Mouse (Mus musculus) cerebellum, adult 8-10 months (tissue): Measurements from ENCODE around the gene Tsfm.
A peak's percentile ranks its signal among the peaks of the same experiment; 100 is the strongest.

Experiments used
- DNase-seq: peaks from one replicate; pipeline ENCODE4 v3.0.0; 2022

Gene Tsfm

DNA sequence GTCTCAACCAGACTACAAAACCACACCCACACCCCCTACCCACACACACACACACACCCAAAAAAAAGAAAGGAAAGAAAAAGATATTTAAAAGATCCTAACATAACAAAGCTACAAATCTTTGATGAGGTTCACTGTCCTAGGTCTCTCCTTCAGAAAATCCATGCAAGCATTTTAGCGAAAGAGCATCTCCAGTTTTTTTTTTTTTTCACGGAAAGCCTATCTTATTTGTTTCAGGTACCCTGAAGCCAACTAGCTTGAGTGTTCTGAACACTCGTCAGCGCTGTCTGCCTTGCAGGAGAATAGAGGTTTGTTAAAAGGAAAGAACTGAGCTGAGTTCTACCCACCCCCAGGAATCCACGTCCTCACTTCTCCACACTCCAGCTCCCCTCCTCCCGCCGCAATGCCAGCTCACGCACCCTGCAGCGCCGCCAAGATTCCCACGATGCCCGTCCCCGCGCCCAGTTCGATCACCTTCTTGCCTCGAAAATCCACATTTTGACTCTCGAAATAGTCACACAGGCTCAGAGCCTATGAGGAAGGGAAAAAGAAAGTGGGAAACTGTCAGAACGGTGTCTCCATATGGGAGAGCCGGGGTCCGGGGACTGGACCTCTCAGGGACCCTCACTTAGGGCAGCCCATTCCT, 10.1 kb upstream of the Tsfm start:
- DNase-seq, result peak; percentile 42

DNA sequence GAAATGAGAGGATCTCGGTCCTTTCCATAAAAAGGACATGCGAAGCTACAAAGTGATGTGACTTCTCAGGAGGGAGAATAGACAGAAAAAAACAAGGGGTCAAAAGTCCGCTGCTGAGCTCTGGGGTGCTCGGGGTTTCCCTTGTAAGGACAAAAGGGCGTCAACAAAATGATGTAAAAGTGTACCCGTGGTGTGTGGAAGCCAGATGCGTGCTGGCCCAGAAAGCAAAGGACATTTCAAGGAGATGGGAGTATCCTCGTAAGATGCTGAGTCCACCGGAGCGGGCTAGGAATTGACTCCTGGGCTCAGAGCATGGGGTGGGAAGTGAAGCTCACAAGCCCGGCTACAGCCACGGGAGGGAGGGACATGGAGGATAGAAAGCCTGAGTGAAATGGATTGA, 7.0 kb upstream of the Tsfm start:
- no peak for DNase-seq

DNA sequence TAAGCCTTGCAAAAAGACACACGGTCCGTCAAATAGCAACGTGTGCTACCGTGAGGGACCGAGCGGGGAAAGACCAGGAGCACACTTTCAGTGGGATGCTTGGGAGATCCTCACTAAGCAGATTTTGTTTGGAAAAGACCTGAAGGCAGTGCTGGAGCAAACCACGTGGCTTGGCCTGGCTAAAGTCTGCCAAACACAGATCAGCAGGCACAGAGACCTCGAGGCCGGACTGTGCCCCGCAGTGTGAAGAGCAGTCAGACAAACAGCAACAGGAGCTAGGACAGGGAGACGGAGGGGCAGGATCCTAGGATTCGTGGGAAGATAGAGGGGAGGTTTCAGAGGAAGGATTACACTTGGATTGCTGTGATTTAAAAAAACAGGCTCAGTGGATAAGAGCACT, 5.6 kb upstream of the Tsfm start:
- no peak for DNase-seq

DNA sequence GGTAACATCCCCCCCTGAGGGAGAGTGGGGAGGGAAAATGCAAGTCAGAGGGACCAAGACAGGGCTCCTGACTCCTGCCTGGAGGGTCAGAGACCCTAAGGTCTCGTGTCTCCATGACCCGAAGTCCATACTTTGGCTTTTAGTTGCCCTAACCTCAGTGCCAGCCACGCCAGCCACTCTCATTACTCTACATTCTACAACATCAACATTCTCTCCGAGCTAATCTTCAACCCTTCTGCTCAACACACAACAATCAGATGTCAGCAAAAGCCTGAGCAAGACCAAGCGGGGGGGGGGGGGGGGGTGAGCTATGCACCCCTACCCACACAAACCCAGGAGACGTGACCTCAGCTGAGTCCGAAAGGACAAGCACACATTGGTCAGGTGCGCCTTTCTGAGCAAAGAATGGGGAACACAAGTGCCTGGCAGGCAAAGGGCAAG, 2.7 kb upstream of the Tsfm start:
- no peak for DNase-seq

DNA sequence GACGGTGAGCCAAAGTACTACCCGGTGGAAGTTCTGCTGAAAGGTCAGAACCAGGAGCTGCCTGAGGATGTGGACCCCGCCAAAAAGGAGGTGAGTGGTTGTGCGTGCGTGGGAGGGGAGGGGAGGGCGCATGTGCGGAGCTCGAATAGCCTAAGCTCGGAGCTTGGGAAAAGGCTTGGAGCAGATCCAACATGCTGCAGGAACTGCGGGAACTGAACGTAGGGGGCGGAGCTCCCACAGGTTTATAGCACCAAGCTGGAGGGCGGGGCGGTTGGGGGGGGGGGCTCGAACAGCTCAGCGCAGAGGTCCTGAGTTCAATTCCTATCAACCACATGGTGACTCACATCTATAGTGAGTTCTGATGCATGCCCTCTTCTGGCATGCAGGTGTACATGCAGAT, 12.2 kb downstream of the Tsfm start:
- DNase-seq, result no peak

DNA sequence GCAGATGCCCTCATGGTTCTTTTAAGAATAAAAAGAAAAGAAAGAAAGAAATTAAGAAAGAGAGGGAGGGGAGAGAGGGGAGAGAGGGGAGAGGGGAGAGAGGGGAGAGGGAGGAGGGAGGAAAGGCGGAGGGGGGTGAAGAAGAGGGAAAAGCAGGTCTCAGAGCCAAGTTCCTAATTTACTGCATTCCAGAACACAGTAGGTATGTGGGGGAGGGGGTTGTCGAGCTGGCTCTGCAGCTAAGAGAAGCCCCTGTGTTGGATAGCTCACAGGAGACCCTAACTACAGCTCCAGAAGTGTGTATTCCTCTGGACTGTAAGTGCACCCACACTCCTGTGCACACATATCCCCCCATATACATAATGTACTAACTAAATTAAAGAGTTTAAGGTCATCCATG, 13.6 kb downstream of the Tsfm start:
- no peak for DNase-seq

DNA sequence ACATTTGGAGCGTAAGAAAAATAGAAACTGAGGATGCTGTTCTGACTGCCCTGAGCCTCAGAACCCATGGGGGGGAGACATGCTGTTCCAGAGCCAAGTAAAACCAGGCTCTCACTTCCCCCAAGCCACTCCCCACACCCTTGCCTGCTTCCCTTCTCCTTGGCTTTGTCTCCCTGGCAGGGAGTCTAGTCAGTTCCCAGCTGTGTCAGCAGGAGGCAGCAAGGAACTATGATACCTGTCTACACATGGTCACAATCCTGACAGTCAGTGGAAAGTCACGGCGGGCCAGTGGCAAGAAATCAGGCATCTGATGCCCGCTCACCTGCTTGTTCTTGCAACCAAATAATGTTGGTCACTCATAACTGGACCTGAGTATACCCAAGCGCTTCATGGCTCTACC, 14.2 kb downstream of the Tsfm start:
- DNase-seq, result no peak

DNA sequence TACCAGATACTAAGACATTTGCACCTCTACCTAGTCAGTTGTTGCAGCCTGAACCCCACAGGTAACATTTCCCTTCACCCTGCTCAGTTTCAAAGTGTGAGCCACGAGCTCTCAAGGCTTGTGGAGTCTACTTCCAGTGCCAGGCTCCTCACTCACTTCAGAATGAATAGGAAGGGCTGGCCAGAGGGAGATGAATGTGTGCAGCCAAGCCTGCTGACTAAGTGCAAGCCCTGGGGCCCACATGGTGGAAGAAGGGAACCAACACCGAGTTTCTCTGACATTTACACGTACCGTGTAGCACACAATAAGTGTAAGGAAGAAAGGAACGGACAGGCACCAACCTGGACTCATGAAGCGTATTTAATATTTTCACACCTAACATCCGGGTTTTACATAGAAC, 26.8 kb downstream of the Tsfm start:
- no peak for DNase-seq

DNA sequence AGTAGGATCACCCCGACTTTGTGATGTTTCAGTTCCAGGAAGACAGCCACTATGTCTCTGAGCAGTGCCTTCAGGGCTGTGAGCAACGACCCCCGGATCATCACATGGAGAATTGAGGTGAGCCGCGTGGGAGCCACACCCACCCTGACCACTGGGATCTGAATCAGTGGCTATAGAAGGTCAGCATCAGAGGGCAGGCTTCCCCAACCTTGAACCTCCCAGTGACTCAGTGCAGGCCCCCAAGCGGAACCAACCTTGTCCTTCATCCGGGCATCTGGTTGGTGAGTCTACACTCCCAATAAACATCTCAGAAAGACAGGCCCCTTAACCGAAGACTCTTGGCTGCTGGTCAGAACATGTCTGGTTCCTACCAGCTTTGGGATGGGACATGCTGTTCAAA, 27.3 kb downstream of the Tsfm start:
- no peak for DNase-seq

DNA sequence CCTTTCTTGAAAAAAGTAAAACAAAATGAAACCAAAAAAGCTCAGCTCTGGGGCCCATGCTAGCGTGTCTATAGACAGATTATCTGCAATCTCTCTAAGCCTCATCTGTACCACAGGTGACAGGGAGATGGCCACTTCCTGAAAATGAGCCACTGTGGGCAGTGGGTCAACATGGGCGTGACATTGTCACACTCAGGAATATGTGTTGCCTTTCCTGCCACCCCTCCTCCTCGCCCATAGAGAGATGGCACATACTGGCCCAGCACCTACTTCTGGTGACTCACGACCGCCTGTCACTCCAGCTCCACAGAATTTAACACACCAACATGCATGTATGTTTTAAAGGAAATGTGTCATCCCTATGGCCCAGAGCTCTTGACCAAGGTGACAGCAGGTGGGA, 27.9 kb downstream of the Tsfm start:
- no peak for DNase-seq

DNA sequence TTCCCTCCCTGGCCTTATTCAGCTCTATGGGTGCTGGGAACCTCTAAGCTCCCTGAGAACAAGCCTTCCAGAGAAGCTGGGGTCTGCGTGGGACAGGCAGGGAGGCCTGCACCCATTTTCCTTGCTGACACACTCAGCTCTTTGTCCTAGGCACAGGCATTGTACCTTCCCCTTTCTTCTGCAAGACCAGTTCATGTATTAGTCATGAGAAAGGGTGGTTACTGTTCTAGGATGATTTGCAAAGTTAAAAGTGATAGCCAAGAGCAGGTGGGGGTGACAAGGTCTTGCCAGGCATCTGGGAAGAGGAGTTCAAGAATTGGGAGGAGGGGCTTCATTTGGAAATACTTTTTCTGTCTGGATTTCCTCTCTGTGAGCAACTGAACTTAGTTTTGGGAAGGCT, 28.6 kb downstream of the Tsfm start:
- DNase-seq, result no peak

DNA sequence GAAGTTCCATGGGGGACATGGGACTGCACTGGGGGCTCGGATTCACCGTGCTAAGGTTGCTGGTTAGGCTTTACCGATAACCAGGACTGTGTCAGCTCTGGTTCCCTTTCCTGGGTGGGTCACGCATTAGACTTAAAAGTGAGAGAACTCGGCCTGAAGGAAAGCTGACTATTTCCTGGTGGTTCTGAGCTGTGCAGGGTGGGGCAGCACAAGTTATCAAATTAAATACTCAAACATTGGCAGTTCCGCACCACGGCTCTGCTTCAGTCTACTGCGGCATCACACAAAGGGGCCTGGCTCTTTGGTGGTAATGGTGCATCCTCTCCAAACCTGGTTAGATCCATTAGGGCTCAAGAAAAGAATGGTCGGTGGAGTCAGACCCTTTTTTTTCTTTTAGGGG, 29.3 kb downstream of the Tsfm start:
- no peak for DNase-seq

DNA sequence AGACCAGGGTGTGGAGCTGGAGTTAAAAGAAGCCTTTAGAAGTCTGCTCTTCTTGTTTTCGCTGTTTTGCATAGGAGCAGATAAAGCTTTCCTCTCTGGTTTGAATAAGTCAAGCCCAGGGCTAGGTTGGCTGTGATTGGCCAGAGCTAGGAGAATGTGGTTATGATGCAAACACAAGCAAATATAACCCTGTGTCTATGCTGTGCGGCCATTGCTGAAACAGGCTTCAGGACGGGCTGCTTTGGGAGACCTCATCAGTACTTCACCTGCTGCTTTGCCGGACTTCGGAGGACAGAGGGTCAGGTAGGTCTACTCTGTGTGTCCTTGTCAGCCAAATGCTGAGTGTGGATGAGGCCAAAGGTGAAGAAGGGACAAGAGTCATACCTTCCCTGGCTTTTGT, 30.1 kb downstream of the Tsfm start, which contains the start of gene Avil:
Gene Avil, plus strand, starts transcription at position 181 of the 400 bp plus-strand sequence.
- DNase-seq, result no peak

DNA sequence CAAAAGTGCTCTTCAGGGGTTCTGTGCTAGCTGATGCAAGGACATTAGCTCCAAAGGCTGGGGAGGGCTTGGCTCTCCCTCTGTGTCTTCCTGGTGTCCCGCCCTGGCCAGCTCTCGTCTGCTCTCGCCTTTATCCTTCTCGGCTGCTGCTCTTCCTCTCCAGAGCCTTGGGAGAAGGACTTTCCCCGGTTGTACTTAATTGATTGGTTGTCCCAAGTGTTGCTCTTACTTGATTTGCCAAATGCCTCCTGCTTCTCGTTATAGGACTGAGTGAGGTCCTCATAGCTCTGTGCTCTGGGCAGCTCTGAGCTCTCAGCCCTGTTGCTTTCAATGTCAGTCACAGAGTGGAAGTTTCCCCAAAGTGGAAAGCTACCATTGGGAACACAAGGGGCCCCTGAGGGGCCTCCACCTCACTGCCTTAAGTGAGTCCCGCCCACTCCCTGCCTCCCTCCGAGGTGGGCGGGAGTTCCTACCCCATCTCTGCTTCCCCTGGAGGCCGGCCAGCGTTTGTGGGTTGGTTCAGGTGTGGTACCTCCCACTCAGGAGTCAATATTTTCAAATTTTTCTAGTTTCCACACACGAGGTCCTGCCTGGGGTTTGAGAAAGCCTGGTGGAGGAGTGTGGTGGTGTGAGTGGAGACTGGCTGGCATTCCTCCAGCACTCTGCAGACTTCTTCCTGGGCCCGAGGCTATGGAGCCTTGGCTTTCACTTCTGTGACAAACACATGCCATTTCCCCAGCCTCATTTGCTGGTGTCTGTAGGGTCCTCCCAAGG, 33.1 kb downstream of the Tsfm start:
- no peak for DNase-seq

DNA sequence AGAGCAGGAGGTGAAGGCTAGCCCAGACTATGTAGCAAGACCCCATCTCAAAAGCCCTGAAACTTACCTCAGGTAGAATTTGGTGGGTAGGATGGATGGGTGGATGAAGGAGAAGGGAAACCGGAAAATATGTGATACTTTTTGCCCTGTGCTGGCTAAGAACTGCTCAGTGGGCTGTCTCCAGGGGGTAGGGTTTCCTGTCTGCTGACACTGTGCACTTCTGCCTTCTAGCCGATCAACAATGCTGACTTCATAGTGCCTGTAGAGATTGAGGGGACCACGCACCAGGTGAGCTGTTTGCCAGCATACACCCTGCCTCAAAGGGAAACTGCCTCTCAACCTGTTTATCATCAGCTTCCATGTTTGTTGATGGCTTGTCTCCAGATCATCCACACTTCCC, 37.0 kb downstream of the Tsfm start:
- DNase-seq, result no peak

DNA sequence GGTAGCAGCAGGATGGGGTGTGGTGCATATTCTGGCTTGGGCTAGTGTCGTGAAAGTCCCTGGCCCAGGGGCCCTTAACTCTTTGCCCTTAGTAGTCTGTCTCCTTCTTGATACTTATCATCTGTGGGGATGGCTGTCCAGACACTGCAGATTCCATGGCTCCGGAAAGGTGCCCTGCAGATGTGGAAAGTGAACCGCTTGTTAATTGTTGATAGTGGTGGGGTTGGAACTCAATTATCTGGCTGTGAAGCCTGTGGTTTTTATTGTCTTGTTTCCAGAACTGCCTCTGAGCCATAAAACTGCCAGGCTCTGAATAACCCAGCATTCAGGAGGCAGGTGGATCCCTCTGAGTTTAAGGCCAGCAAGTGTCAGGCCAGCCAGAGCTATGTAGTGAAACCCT, 39.0 kb downstream of the Tsfm start:
- no peak for DNase-seq

DNA sequence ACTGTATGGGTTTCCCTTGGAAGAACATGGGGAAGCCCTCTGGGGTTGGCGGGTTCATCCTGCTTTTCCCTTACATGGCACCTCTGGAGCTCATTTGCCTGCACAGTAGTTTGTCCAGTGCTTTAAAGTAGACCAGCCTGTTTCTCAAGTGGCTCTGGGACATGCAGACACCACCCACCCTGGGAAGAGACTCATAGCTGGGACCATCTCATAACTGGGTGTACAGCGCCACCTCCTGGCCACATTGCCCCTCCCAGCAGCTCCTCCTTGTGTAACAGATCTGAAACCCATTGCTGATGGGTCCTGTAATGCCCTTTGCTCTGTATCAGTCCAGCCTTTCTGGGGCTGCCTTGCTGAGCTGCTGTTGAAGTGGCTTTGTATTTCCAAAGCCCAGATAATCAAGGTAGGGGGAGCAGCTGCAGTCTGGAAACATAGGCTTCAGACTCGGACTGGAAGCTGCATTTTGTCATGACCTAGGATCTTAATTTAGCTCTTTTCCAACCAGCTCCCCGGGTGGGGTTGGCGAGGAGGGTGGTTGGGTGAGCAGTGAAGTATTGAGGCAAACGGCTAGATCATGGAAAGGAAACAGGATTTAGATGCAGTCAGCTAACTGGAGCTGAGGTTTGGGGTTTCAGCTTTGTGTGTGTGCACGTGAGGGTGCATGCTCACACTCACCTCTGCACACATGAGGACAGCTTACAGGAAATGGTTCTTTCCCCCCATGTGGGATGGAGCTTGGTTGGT, 40.2 kb downstream of the Tsfm start:
- DNase-seq, result peak; percentile 89

DNA sequence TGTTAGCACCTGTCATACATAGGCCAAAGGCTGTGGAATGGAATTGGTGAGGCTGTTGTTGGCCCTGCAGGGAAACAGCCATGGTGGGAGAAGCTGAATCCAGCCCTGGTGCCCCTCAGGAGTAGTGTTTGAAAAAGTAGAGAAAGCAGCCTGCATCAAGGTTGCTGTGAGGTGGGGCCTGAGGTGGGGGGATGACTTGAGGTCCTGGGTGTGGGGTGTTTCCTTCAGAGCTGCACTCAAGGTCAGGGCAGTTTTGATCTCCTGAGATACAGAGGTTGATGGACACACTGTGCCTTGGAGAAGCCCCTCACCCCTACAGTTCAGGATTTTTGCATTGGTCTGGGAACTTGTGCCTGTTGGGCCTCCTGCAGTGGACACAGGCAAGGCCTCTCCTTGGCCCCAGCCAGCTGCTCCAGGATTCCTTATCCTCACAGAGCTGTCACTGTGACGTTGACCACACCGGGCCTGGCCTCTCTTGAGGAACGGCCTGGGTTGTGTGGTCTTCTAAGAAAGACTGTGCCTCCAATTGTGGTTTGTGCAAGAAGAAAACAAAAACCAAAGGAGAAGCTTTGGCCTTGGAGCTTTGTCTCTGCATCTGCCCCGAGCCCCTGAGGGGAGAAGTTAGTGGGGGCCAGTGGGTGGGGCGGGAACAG, 42.0 kb downstream of the Tsfm start:
- no peak for DNase-seq

DNA sequence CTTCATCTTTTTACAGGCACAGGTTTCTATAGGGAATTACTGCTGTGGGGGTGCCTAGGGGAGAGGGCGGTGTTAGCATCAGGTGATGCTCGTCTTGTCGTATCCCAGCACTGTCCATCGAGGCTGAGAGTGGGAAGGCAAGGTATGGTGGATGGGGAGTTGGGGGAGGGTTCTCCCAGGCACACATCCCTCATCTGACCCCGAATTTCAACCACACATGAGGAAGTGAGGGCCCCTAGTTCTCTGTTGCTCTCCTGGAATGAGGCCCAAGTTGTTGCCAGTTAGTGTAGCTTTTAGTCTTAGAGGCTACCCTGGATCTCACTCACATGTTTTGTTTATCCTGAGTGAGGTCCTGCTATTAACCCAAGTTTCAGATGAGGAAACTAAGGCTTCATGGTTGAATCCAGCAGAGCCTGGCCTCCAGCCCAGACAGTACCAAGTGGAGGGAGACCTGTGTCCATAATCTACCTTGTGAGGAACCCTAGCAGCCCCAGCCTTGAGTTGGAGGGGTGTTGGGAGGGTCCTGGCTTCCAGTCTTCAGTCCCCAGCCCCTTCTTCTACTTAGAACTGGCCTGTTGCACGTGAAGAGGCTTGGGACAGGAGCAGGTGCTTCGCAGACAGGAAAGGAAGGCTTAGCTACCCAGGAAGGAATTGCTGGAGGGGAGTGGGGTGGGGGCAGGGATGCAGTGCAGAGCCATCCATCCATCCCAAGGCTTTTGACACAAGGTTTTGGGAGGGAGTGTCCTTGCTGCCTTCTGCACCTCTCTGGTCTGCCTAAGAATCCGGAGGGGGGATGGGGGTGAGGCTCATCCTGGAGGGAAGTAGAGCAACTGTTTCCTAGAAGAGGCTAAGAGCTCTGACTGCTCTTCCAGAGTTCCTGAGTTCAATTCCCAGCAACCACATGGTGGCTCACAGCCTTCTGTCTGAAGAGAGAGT, 43.2 kb downstream of the Tsfm start:
- no peak for DNase-seq

DNA sequence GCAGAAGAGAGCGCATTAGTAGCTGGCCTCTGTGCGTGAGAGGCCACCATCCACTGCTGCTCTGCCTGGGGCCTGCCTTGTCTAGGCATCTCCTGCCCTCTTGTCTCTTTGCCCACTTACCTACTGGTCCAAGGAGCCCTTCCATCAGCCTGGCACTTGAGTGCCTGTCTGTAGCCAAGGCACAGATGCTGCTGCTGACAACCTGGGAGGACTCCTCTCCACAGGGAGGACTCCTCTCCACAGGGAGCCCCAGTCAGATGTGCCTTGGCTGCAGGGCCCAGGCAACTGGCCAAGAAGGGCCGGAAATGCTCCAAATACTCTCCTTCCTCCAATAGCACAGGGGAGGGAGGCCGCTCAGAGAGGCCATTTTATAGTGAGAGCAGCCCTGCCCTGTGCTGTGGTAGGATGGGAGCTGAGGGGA, 44.1 kb downstream of the Tsfm start:
- peak; percentile 89 for DNase-seq

DNA sequence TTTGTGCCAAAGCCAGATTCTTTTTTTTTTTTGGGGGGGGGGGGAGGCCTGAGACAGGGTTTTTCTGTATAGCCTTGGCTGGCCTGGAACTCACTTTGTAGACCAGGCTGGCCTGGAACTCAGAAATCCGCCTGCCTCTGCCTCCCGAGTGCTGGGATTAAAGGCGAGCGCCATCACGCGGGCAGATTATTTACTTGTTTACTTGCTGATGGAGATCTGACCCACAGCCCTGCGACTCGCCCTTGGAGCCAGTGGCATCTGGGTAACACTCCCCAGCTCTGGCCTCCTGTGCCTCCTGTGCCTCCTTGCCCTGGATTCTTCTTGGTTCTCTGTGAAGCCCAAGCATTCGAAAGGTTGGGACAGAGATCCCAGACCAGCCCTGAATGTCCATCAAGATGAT, 45.1 kb downstream of the Tsfm start:
- peak; percentile 51 for DNase-seq

DNA sequence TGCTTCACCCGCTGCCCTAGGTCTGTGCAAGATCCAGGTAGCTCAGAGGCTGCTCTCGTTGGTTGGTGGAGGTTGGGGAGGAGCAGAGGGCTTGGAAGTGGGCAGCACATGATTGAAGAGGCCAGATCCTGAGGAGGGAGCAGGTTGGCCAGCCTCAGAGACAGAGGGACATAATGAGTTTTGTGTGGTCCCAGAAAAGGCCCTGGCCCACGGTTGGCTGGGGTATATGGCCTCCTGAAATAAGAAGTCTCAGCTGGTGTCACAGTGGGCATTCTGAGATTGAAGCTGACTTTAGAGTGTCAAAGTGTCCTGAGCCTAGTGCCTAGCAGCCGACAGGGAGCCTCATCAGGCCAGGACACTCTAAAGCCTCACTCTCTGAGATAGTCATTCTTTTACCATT, 45.5 kb downstream of the Tsfm start:
- DNase-seq, result no peak
